Mouse (Mus musculus): ENCODE results near the gene Clptm1. TPM values are rescaled to one million over a fixed set of nuclear protein-coding genes. Genes with fewer than 3 reads are reported as not detected.
"Not testable (repeated sequence)": the region's sequence is repeated elsewhere in the genome, so short reads cannot be mapped to it uniquely, and the experiment has no call there.

Clptm1 gene
- total RNA-seq, 1 experiment from 2014 or later = 42.6 TPM

DNA sequence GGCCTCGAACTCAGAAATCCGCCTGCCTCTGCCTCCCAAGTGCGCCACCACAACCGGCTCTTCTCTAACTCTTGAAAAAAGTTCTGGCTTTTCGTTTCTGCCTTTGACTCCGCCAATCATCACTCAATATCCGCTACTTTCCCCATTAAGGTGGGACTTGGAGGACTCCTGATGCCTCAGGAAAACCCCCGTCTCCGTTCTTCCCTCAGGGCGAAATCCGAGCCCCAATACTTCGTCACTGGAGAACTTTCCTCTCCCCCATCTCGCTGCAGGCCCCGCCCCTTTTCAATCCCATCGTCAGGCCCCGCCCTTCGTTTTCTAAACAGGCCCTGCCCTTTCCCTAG lies 36.7 kb downstream of the Clptm1 start:
- no peak for ATAC-seq (replicated peaks; ENCODE audit: insufficient number of reproducible peaks, low FRiP score, low TSS enrichment, poor library complexity, severe bottlenecking)

DNA sequence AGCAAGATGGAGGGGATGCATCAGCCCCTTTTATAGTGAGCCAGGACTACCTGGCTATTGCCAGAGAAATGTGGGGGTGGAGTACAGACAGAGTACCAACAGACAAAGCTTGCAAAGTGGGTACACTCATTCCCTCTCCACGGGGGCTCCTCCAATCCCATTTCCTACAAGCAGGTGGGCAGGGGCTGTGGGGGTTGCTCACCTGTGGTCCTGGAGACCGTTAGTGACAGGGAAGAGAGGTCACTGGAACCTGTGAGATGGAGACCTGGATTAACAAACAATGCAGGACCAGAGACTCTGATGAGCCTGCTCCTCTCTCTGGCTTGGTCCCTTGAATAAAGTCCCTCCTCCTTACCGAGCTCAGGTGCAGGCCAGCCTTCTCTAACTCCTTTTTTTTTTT lies 37.1 kb downstream of the Clptm1 start:
- ATAC-seq (replicated peaks; ENCODE audit: insufficient number of reproducible peaks, low FRiP score, low TSS enrichment, poor library complexity, severe bottlenecking) = no peak

DNA sequence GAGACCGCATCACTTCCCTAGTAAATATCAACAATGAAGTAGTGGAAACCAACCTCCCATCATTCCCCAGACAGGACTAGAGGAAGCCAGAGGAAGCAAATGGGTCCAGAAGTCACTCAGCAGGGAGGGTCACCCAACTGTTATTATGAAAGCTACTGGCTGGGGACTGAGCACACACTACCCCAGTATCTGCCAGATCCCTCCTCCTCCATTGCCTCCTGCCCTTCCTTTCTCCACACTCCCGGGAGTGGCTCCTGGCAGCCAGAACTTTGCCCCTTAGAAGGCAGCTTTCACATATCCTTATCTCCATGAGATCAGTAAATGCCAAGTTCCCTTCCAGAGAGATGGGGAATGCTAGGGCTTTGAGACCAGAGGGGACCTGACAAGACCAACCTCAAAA lies 41.4 kb downstream of the Clptm1 start:
- no peak for ATAC-seq (replicated peaks; ENCODE audit: insufficient number of reproducible peaks, low FRiP score, low TSS enrichment, poor library complexity, severe bottlenecking)

DNA sequence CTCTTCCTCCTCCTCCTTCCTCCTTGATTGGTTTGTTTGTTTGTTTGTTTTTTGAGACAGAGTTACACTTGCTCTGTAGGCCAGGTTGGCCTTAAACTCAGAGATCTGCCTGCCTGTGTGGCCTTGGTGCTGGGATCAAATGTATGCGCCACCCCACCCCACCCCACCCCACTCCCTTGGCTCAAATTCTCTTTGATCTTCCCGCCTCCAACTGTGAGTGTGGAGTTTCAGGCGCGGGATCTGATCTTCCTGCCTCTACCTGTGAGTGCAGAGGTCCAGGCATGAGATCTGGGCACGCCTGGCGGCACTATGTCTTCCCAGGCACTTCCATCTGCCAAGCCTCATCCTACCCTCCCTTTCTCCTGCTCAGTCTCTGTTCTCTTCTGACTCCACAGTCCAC lies 42.6 kb downstream of the Clptm1 start:
- ATAC-seq (replicated peaks; ENCODE audit: insufficient number of reproducible peaks, low FRiP score, low TSS enrichment, poor library complexity, severe bottlenecking) = no peak

DNA sequence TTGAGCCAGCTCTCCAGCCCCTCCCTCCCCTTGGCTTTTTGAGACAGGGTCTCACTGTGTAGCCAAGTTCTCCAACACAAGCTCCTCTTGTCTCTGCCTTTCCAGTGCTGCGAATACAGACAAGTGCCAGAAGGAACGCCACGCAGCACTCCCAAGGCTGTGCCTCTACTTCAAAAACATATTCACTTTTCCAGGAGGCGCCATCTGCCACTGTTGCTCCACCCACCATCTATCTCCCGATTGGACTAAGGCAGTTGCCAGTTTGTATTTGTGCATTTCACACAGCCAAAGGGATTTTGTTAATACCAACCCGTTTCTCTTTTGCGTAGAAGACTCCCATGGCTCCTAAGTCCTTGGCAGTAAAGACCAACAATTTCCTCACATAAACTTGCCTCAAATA lies 44.0 kb downstream of the Clptm1 start:
- no peak for ATAC-seq (replicated peaks; ENCODE audit: insufficient number of reproducible peaks, low FRiP score, low TSS enrichment, poor library complexity, severe bottlenecking)

DNA sequence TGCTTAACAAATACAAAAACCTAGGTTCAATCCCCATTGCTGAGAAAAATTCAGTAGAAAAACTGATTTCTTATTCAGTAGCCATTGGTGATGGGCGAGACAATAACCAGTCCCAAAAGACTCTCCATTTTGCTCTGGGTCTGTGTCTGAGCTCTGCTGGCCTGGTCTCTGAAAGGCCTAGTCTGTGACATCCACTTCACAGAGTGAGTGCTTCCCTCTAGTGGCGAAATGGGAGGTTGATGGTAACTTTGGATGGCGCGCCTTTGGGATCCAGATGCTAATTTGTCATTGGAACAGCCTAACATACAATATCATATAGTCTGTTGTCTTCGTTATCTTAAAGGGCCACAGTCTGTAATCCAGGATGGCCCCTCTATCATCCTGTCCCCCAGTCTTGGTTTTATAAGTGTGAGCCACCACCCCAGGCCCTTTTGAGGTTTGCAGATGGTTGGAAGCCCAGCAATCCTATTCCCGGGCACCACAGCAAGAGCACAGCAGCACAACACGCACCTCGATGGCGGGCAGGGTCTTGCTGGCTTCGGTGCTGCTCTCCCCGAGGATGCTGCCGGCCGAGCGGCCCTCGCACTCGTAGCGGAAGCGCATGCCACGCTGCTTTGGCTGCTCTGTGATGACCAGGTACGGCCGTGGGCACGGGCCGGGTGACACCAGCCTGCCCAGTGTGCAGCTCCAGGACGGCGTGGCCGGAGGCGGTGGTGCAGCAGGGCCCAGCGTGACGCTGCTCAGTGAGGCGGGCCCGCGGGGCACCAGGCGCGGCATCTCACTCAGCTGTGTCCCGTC lies 45.6 kb downstream of the Clptm1 start:
- ATAC-seq (replicated peaks; ENCODE audit: insufficient number of reproducible peaks, low FRiP score, low TSS enrichment, poor library complexity, severe bottlenecking) = peak; percentile 83

DNA sequence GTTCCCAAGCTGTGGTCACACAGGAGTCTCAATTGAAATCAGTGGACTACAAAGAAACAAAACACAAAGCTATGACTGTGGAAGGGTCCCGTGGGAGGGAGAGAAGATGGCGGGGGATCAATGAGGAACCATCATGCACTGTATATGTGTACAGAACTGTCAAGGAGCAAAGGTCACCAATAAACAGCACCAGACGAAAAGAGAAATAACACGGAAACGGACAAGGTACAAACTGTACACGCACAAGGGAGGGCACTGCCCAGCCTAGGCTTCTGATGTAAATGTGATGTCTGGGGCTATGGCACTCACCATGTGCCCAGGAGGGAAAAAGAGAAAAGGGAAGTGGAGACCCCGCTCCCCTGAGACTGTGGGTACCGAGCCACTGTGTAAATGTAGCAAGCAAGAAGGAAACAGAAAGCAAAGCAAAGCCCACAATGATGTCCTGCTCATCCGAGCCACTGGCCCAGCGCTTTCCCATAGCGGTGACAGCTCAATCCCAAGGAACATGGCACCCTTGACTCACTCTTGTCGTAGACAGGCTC lies 49.7 kb downstream of the Clptm1 start:
- ATAC-seq (replicated peaks; ENCODE audit: insufficient number of reproducible peaks, low FRiP score, low TSS enrichment, poor library complexity, severe bottlenecking) = no peak

DNA sequence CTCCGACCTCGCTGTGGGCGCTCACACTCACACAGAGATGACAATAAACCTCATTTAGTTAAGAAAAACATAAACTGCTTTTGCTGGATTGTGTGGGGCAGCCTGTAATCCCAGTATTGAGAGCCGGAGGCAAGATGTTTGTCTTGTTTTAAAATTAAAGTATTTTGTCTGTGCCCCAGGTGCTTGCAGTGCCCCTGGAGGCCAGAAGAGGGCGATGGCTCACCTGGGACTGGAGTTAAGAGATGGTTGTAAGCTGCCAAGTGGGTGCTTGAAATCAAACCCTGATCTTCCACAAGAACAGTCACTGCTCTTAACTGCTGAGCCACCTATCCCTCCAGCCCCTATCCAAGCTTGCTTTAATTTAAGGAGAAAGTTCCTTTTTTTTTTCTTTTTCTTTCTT lies 53.9 kb downstream of the Clptm1 start:
- ATAC-seq (replicated peaks; ENCODE audit: insufficient number of reproducible peaks, low FRiP score, low TSS enrichment, poor library complexity, severe bottlenecking) = no peak

DNA sequence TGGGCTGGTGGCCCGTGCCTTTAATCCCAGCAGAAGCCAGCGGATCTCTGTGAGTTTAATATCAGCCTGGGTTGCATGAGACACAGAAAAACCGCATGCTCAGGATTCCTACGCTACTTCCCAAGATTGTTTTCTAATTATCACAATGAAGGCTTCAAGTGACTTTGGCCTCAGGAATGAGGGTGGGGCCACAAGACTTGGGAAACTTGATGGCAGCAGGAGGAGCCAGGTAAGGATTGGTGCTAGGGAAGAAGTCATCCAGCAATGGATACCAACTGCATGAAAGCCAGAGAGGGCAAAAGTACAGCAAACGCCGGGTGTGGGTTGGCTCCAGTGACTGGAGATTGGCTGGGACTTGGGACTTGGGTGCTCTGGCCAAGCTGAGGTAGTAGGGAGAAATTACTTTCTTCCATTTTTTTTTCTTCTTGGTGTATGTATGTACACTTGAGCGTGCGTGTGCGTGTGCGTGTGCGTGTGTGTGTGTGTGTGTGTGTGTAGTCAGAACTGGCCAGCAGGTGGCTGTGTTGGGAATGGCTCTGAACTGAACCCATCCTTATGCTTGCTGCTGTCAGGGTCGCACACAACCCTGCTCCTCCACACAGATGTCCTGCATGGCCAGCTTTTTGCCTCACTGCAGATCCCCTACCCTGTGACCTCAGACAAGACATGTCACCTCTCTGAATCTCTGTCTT lies 55.0 kb downstream of the Clptm1 start:
- no peak for ATAC-seq (replicated peaks; ENCODE audit: insufficient number of reproducible peaks, low FRiP score, low TSS enrichment, poor library complexity, severe bottlenecking)

DNA sequence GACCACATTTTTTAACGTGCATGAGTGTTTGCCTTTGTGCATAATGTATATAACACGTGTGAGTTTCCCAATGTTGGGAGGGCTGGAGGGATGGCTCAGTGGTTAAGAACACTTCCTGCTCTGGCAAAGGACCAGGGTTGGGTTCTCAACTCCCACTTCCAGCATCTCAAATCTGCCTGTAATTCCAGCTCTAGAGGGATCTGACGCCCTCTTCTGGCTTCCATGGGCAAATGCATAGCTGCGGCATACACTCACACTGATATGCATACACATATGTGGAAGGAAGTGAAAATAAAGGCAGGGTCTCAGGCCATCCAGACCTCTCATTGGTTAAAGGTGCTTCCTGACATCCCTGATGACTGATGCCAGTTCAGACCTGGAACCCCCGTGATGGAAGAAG lies 57.5 kb downstream of the Clptm1 start:
- no peak for ATAC-seq (replicated peaks; ENCODE audit: insufficient number of reproducible peaks, low FRiP score, low TSS enrichment, poor library complexity, severe bottlenecking)

DNA sequence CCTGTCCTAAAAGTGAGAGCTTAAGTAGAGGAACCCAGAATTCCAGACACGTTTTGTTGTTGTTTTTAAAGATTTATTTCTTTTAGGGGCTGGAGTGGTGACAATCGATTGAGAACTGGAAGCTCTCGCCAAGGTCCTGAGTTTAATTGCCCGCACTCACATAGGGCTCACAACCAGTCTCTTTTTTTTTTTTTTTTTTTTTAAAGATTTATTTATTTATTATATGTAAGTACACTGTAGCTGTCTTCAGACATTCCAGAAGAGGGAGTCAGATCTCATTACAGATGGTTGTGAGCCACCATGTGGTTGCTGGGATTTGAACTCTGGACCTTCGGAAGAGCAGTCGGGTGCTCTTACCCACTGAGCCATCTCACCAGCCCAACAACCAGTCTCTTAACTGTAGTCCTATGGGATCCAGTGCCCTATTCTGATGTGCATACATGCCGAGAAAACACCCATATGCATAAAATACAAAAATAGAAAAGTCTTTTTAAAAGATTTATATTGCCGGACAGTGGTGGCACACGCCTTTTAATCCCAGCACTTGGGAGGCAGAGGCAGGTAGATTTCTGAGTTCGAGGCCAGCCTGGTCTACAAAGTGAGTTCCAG lies 60.1 kb downstream of the Clptm1 start:
- not testable (repeated sequence) for ATAC-seq (replicated peaks; ENCODE audit: insufficient number of reproducible peaks, low FRiP score, low TSS enrichment, poor library complexity, severe bottlenecking)

DNA sequence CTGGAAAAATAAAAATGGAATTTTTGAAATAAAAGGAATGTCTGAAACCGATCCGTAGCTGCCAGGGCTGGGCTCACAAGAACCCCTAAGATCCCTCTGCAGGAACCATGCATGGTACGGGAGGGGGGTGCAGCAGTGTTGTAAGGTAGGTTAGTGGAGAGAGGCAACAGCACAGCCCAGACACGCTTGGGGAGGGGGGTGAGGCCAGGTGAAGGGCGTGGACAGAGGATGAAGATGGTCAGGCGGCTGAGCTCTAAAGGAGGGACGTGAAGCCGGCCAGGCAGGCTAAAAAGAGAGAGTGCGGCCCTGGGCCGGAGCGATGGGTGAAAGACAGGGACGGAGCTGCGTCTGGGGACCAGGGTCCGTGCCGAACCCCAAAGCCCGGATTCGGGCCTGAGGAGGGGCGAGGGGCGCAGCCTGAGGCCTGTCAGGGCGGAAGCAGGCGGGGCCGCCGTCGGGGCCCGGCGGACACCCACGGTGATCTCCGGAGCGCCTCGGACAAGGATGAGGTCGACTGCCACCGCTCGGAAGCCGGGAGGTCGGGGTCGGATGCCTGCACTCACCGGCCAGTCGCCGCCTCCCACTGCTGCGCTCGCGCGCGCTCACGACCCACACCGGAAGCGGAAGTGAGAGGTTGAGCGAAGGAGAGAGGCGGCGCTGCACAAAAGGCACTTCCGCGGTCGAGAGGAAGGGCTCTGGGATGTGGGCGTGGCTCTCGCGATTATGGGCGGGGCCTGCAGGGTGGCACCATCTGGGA lies 60.8 kb downstream of the Clptm1 start, which contains the start of gene Clasrp:
Gene Clasrp, minus strand, starts transcription at position 638 of the 757 bp plus-strand sequence.
- ATAC-seq (replicated peaks; ENCODE audit: insufficient number of reproducible peaks, low FRiP score, low TSS enrichment, poor library complexity, severe bottlenecking) = peak; percentile 99

DNA sequence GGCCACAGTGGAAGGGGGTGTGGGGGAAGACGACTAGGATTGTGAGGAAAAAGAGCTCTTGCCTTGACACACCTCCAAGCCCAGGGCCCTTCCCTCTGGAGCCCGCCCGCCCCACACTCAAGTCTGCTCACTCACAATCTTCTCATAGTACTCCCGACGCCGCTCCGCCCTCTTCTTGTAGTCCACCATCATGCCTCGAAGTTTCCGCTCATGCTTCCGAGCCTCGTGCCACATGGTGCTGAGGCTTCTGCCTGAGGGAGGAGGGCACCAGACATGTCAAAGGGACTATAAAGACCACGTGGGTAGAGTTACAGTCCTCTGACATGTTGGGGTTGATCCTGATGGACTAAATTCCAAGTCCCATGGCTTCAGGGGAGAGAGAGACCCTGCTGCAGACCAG lies 61.8 kb downstream of the Clptm1 start:
- ATAC-seq (replicated peaks; ENCODE audit: insufficient number of reproducible peaks, low FRiP score, low TSS enrichment, poor library complexity, severe bottlenecking) = no peak

DNA sequence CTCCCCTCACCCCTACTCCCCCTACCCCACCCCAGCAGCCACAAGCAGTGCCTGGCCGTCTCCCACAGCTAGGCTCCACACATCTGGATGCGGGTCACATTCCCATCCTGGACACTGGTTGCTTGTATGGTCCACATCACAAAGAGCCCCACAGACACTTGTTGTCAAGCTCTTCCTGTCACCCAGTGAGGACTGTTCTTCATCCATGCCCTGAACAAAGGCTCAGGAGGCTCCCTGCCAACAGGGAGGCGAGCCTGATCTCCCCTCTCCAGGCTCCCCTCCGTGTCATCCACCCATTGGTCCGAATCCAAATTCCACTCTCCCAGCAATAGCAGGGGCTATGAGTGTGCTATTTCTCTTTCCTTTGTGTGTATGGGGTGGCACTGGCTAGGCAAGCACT lies 64.3 kb downstream of the Clptm1 start:
- ATAC-seq (replicated peaks; ENCODE audit: insufficient number of reproducible peaks, low FRiP score, low TSS enrichment, poor library complexity, severe bottlenecking) = no peak

DNA sequence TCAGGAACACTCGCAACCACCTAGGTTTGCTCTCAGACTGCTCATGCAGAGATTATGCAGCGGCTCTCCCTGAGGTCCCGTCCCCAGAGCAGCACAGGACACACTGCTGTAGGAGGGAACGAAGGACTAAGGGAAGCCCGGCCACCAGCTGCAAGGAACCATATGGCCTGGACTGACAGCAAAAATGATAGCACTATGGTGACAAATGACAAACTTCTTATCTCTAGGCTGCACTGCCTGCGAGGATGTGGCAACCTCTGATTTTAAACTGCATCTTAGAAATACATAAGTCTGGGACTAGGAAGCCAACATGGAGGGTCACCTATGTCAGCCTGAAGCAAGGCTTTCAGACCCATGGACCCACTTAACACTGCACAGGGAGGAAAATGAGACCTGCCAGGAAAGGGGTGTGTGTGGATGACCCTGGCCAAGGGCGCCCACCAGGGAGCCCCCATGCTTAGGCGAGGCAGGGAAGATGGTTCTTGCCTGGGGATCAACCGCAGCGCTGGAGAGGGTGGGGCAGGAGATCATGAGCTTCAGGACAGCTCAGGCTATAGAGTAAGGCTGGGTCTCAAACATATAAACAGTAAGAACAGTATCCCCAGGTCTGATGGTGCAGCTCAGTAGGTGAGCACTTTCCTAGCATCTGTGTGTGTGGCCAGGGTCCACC lies 71.6 kb downstream of the Clptm1 start:
- ATAC-seq (replicated peaks; ENCODE audit: insufficient number of reproducible peaks, low FRiP score, low TSS enrichment, poor library complexity, severe bottlenecking) = no peak

DNA sequence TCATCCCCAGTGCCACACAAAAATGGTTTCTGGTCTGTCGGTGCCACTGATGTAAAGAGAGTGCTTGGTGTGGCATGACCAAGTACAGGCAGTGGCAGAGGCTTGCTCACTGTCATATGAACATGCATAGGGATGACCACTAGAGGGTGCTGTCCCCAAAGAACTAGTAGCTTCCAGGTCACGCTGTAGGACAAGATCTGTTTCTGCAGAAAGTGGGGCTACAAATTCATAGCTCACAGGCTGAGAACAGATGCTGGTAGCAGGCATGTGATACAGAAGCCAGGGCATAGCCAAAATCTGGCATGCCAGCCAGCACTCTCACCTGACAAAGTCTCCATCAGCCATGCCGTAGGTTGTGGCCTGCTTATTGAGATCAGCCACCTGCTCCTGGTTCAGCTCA lies 74.9 kb downstream of the Clptm1 start:
- ATAC-seq (replicated peaks; ENCODE audit: insufficient number of reproducible peaks, low FRiP score, low TSS enrichment, poor library complexity, severe bottlenecking) = peak; percentile 70

DNA sequence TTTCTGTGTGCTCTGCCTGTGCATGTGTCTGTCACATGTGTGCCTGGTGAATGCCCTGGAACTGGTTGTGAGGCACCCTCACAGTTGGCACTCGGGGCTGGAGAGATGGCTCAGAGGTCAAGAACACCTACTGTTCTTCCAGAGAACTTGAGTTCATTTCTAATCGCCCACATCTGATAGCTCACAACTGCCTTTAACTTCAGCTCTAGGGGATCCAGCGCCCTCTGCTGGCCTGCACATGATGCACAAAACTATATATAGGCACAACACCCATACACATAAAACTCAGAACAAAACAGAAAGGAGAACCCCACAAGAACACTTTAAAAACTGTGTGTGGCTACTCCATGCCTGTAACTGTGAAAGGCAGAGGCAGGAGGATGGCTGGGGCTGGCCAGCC lies 75.6 kb downstream of the Clptm1 start:
- ATAC-seq (replicated peaks; ENCODE audit: insufficient number of reproducible peaks, low FRiP score, low TSS enrichment, poor library complexity, severe bottlenecking) = no peak

DNA sequence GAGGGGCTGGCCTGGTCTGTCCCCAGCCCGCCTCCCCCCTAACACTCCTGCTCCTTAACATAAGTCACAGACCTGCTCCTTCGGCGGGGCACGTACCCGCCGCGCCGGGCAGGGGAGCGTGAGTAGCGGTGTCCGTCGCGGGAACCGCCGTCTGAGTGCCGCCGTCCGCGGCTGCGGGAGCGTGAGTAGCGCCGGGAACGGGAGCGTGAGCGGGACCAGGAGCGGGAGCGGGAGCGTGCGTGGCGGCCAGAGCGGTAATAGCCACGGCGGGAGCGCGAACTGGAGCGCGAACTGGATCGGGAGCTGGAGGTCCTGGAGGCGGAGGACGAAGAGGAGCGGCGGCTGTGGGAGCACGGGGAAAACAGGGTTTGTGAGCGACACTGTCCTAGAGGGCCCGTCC lies 78.6 kb downstream of the Clptm1 start:
- no peak for ATAC-seq (replicated peaks; ENCODE audit: insufficient number of reproducible peaks, low FRiP score, low TSS enrichment, poor library complexity, severe bottlenecking)
